14 mouse cellular contexts compared by ENCODE assay signal in the genomic region with DNA sequence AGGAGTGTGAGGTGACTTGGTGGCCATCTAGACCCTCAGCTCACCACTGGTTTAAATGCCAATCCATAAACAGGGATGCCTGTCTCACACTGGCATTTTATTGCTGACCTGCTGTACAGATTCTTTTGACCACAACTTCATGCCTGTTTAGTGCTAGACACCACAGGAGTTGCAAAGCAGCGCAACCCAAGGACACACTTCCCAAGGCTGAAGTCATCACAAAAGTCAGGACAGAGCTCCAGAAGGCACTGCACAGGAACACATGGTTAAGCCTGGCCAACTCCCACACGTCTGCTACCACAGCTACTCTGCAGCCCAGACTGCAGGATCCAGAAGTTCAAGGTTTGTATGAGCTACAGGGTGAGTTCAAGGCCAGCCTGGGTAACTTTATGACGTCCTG. TPM values are rescaled to one million over a fixed set of nuclear protein-coding genes. Genes with fewer than 3 reads are reported as not detected.
A peak's percentile ranks its signal among the peaks of the same experiment; 100 is the strongest.
DNase-seq lines count a peak whose midpoint lies in the region; ATAC-seq and TF ChIP-seq lines count a peak whose summit lies in the region.
"Had no signal": no experiment of that assay in that cellular context is flagged by ENCODE, and none has a peak within 500 bp of the region (broad histone marks: within the 10 kb centered on the region; RNA-seq: fewer than 3 reads in every experiment).

No protein-coding gene starts in this region.

- no peak for TF ChIP-seq POLR2A in heart, adult 2 months (IDR thresholded peaks at IDR 0.05; ENCODE audit: insufficient read depth, low read depth, low read length)

- H3K27me3 ChIP-seq in heart, adult 2 months (ENCODE audit: control insufficient read depth, insufficient read depth, low read length) = no peaks in the 10 kb centered on the region
- no peaks in the 10 kb centered on the region for H3K27me3 ChIP-seq in heart, embryonic 10.5 days (ENCODE audit: insufficient read depth, poor library complexity, severe bottlenecking)
- H3K27me3 ChIP-seq in lung, postnatal 0 days (replicated peaks; ENCODE audit: insufficient read depth, low read length) = no peaks in the 10 kb centered on the region
- no peaks in the 10 kb centered on the region for H3K27me3 ChIP-seq in stomach, postnatal 0 days (ENCODE audit: control insufficient read depth, insufficient read depth, low read length)
- H3K27me3 ChIP-seq in midbrain, postnatal 0 days (ENCODE audit: insufficient read depth, low read length) = no peaks in the 10 kb centered on the region
- H3K27me3 ChIP-seq: embryonic facial prominence, embryonic 13.5 days; hindbrain, embryonic 15.5 days; lung, embryonic 15.5 days; midbrain, embryonic 12.5 days had no signal

- intact Hi-C loops in heart, adult 2 months (cut with DNase I) = loop anchor here (2.0 to 5.0 kb wide), 2 partner anchors 23 to 41 kb away; a partner anchor contains a TSS

- no peak for DNase-seq in heart, adult 2 months
- no peak for DNase-seq in heart, embryonic 10.5 days (ENCODE audit: low spot score)
- no peak for DNase-seq in lung, postnatal 0 days (ENCODE audit: low spot score)
- DNase-seq in lung, adult 18-20 months = no peak
- DNase-seq in adrenal gland, postnatal 14 days = peak; percentile 68
- DNase-seq in stomach, postnatal 0 days (ENCODE audit: low spot score) = no peak
- no peak for DNase-seq in midbrain, postnatal 0 days (ENCODE audit: low spot score)
- DNase-seq: cerebellum, adult 2 months; layer of hippocampus, postnatal 36 days had no signal

- H3K79me2 ChIP-seq in heart, adult 2 months (replicated peaks; ENCODE audit: control insufficient read depth, insufficient read depth, low read length) = no peaks in the 10 kb centered on the region

- H3K27ac ChIP-seq in heart, adult 2 months = peak overlapping the region; percentile 67
- no peak overlapping the region for H3K27ac ChIP-seq in heart, embryonic 10.5 days
- H3K27ac ChIP-seq in lung, postnatal 0 days (ENCODE audit: low read length) = peak overlapping the region; percentile 26; the same call in 1 of the 2 replicates
- H3K27ac ChIP-seq in stomach, postnatal 0 days (replicated peaks) = peak overlapping the region; percentile 56; the same call in 1 of the 2 replicates
- H3K27ac ChIP-seq in midbrain, postnatal 0 days (ENCODE audit: low read depth, low read length) = no peak overlapping the region
- H3K27ac ChIP-seq: forebrain, embryonic 10.5 days; hindbrain, embryonic 15.5 days; lung, embryonic 15.5 days; midbrain, embryonic 12.5 days had no signal

- no peak for ATAC-seq in lung, postnatal 0 days
- no peak for ATAC-seq in stomach, postnatal 0 days (ENCODE audit: low FRiP score, low TSS enrichment)
- ATAC-seq in midbrain, postnatal 0 days (ENCODE audit: low FRiP score) = no peak

- no peak overlapping the region for H3K9ac ChIP-seq in heart, adult 2 months (ENCODE audit: low read depth, low read length)
- no peak overlapping the region for H3K9ac ChIP-seq in lung, postnatal 0 days (replicated peaks; ENCODE audit: low read depth)
- no peak overlapping the region for H3K9ac ChIP-seq in stomach, postnatal 0 days (ENCODE audit: low read length)
- H3K9ac ChIP-seq in midbrain, postnatal 0 days (replicated peaks; ENCODE audit: low read length, poor library complexity, severe bottlenecking) = no peak overlapping the region
- H3K9ac ChIP-seq: embryonic facial prominence, embryonic 13.5 days; hindbrain, embryonic 15.5 days; lung, embryonic 15.5 days; midbrain, embryonic 12.5 days had no signal

- TF ChIP-seq CTCF in heart, adult 2 months (IDR thresholded peaks at IDR 0.05) = no peak
- TF ChIP-seq CTCF in lung, postnatal 0 days (IDR thresholded peaks at IDR 0.05) = no peak
- TF ChIP-seq CTCF in stomach, postnatal 0 days (IDR thresholded peaks at IDR 0.05; ENCODE audit: low read depth) = no peak
- TF ChIP-seq CTCF in midbrain, postnatal 0 days (IDR thresholded peaks at IDR 0.05) = no peak

- 74% methylated on average over 3 of the region's 3 CpGs for WGBS in heart, adult 2 months
- WGBS in heart, embryonic 10.5 days = 78% methylated on average over 3 of the region's 3 CpGs
- WGBS in lung, postnatal 0 days = 79% methylated on average over 3 of the region's 3 CpGs
- WGBS in stomach, postnatal 0 days = 68% methylated on average over 3 of the region's 3 CpGs
- WGBS in midbrain, postnatal 0 days = 86% methylated on average over 3 of the region's 3 CpGs

- no peak overlapping the region for H3K4me2 ChIP-seq in lung, postnatal 0 days (replicated peaks; ENCODE audit: low read depth, low read length)
- no peak overlapping the region for H3K4me2 ChIP-seq in stomach, postnatal 0 days (replicated peaks; ENCODE audit: low read depth)
- H3K4me2 ChIP-seq in midbrain, postnatal 0 days (ENCODE audit: low read depth, low read length, poor library complexity, severe bottlenecking) = no peak overlapping the region
- H3K4me2 ChIP-seq: embryonic facial prominence, embryonic 13.5 days; hindbrain, embryonic 15.5 days; lung, embryonic 15.5 days; midbrain, embryonic 12.5 days had no signal

- TF ChIP-seq EP300 in heart, adult 2 months (IDR thresholded peaks at IDR 0.05; ENCODE audit: insufficient read depth, low read depth, low read length) = no peak
- TF ChIP-seq EP300 in lung, postnatal 0 days (IDR thresholded peaks at IDR 0.05) = no peak
- TF ChIP-seq EP300 in stomach, postnatal 0 days (optimal IDR thresholded peaks at IDR 0.05) = no peak

- no peak overlapping the region for H3K4me3 ChIP-seq in heart, adult 2 months
- H3K4me3 ChIP-seq in heart, embryonic 10.5 days = no peak overlapping the region
- no peak overlapping the region for H3K4me3 ChIP-seq in lung, postnatal 0 days (ENCODE audit: low read depth, low read length)
- no peak overlapping the region for H3K4me3 ChIP-seq in stomach, postnatal 0 days (ENCODE audit: low read depth, low read length)
- H3K4me3 ChIP-seq in midbrain, postnatal 0 days (ENCODE audit: low read depth, low read length) = no peak overlapping the region
- H3K4me3 ChIP-seq: embryonic facial prominence, embryonic 13.5 days; forebrain, embryonic 10.5 days; hindbrain, embryonic 15.5 days; lung, embryonic 15.5 days; midbrain, embryonic 12.5 days had no signal

- peaks cover 18% of the 10 kb centered on the region for H3K4me1 ChIP-seq in heart, adult 2 months (ENCODE audit: control insufficient read depth, insufficient read depth, low read length)
- H3K4me1 ChIP-seq in heart, embryonic 10.5 days = peaks cover 11% of the 10 kb centered on the region
- H3K4me1 ChIP-seq in lung, postnatal 0 days (ENCODE audit: insufficient read depth, low read depth, low read length) = no peaks in the 10 kb centered on the region; the same call in 1 of the 2 replicates
- H3K4me1 ChIP-seq in stomach, postnatal 0 days (replicated peaks; ENCODE audit: control insufficient read depth, insufficient read depth) = no peaks in the 10 kb centered on the region
- H3K4me1 ChIP-seq in midbrain, postnatal 0 days (ENCODE audit: insufficient read depth, low read length) = no peaks in the 10 kb centered on the region
- H3K4me1 ChIP-seq: hindbrain, embryonic 15.5 days; midbrain, embryonic 12.5 days had no signal

- H3K36me3 ChIP-seq in heart, adult 2 months (ENCODE audit: control insufficient read depth, insufficient read depth, low read length) = peaks cover 3% of the 10 kb centered on the region; the same call in 1 of the 2 replicates
- H3K36me3 ChIP-seq in heart, embryonic 10.5 days = no peaks in the 10 kb centered on the region
- H3K36me3 ChIP-seq in lung, postnatal 0 days (ENCODE audit: insufficient read depth, low read length) = no peaks in the 10 kb centered on the region
- H3K36me3 ChIP-seq in stomach, postnatal 0 days (ENCODE audit: control insufficient read depth, insufficient read depth, low read length) = no peaks in the 10 kb centered on the region
- no peaks in the 10 kb centered on the region for H3K36me3 ChIP-seq in midbrain, postnatal 0 days (ENCODE audit: insufficient read depth, low read length)
- H3K36me3 ChIP-seq: embryonic facial prominence, embryonic 13.5 days; forebrain, embryonic 10.5 days; hindbrain, embryonic 15.5 days; lung, embryonic 15.5 days; midbrain, embryonic 12.5 days had no signal

- H3K9me3 ChIP-seq in heart, embryonic 10.5 days = no peaks in the 10 kb centered on the region
- H3K9me3 ChIP-seq in lung, postnatal 0 days (ENCODE audit: low read length) = no peaks in the 10 kb centered on the region
- H3K9me3 ChIP-seq in stomach, postnatal 0 days (ENCODE audit: control insufficient read depth, low read length) = no peaks in the 10 kb centered on the region
- H3K9me3 ChIP-seq in midbrain, postnatal 0 days (ENCODE audit: low read length) = no peaks in the 10 kb centered on the region
- H3K9me3 ChIP-seq: embryonic facial prominence, embryonic 13.5 days; forebrain, embryonic 10.5 days; hindbrain, embryonic 15.5 days; lung, embryonic 15.5 days; midbrain, embryonic 12.5 days had no signal

RNA-seq across cellular contexts. Expression of a gene that starts 40.8 kb away (rescaled TPM):
- total RNA-seq in heart, adult 2 months (2021) = 10 to 100 TPM; 14.6 to 16.1 TPM
- polyA plus RNA-seq in heart, adult 2 months (2012; rRNA removed) = 21.5 and 30.3 TPM in 2 replicates
- 9.0 and 10.9 TPM in 2 replicates for polyA plus RNA-seq in heart, embryonic 10.5 days (2016; fragmentation: Nextera tagmentation; extraction: Ambion mirVana)
- polyA plus RNA-seq in lung, postnatal 0 days (2015; fragmentation: Nextera tagmentation; extraction: Ambion mirVana) = 34.7 and 35.7 TPM in 2 replicates
- 15.1 and 25.8 TPM in 2 replicates for total RNA-seq in adrenal gland, postnatal 14 days (2021)
- polyA plus RNA-seq in stomach, postnatal 0 days (2015; fragmentation: Nextera tagmentation; extraction: Ambion mirVana) = 23.0 and 26.2 TPM in 2 replicates
- total RNA-seq in midbrain, postnatal 0 days (2014; rRNA removed) = 8.6 and 10.2 TPM in 2 replicates
- polyA plus RNA-seq in midbrain, postnatal 0 days (2015; fragmentation: Nextera tagmentation; extraction: Ambion mirVana) = 9.6 and 11.2 TPM in 2 replicates

Comparison
In these comparisons a context has a peak if more than half of its experiments do, and no peak if none do; other contexts are left out.
1. H3K27ac ChIP-seq: peak in heart, adult 2 months (single experiment), lung, postnatal 0 days (single experiment) and stomach, postnatal 0 days (single experiment); none in heart, embryonic 10.5 days (single experiment) and midbrain, postnatal 0 days (single experiment).